Mouse (Mus musculus) spleen, adult 12 weeks (tissue): ENCODE measurements around the gene Dusp8.

Experiments
- DNase-seq: peaks from one replicate; pipeline ENCODE4 v3.0.0; 2022; ENCODE audit warnings: low spot score

Gene Dusp8

GRCm38 (mm10) chr7:142050536-142050935 is 45.1 kb downstream of the Dusp8 start:
- DNase-seq = no peak

DNA sequence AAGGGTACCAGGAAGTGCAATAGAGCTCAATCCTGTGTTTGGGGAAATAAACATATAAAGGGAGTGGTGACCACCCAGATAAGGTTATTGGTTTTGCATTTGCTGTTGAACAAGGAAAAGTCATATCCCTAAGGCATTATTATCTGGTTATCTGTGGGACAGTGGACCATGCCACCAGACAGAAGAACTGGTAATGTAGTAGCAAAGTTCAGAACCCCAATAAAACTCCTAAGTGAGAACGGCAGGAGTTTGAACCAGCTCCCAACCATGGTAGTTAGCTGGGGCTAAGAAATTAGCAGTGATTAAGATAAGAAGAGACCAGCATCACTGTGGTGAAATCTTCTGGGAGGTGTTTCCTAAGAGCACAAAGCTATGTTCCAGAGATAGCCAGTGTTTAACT is 49.7 kb downstream of the Dusp8 start:
- no peak for DNase-seq

DNA sequence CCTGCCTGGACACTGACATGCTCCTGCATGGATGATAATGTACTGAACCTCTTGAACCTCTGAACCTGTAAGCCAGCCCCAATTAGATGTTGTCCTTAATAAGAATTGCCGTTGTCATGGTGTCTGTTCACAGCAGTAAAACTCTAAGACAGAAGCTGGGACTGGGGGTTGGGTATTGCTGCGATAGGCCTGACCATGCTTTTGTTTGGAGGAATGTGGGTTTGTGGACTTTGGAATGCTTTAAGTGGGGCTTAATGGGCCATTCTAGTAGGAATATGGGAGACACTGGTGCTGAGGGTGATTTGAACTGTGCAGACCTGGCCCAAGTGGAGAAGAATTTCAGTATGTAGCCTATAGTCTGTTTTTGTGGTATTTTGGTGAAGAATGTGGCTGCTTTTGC is 50.3 kb downstream of the Dusp8 start:
- DNase-seq = no peak

- no peak for DNase-seq
Measured at GRCm38 (mm10) chr7:142040756-142041155, 54.9 kb downstream of the Dusp8 start.

DNA sequence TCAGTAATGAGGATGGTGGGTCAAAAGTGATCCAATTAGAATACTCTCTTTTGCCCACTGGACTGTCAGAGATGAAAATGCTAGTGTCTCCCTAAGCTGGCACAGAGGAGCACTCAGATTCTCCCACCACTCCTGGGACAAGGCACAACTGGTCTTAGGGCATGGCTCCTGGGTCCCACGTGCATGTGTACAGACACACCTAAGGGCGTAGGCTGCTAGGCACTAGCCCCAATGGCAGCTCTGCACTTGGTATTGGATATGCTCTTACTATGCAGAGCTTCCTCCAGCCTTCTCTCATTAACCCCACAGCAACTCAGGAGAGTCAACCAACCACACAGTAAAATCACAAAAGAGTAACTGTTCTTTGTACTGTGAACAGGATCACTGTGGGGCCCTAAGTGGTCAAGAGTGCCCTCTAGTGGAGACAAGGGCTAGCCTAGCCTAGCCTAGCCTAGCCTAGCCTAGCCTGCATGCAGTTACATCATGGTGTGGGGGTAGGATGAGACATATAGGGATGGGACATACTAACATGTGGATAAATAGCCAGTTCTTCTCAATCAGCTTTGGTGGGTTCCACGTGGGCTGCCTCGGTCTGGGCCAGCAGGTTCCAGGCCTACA is 58.0 kb downstream of the Dusp8 start:
- peak; percentile 32 for DNase-seq

DNA sequence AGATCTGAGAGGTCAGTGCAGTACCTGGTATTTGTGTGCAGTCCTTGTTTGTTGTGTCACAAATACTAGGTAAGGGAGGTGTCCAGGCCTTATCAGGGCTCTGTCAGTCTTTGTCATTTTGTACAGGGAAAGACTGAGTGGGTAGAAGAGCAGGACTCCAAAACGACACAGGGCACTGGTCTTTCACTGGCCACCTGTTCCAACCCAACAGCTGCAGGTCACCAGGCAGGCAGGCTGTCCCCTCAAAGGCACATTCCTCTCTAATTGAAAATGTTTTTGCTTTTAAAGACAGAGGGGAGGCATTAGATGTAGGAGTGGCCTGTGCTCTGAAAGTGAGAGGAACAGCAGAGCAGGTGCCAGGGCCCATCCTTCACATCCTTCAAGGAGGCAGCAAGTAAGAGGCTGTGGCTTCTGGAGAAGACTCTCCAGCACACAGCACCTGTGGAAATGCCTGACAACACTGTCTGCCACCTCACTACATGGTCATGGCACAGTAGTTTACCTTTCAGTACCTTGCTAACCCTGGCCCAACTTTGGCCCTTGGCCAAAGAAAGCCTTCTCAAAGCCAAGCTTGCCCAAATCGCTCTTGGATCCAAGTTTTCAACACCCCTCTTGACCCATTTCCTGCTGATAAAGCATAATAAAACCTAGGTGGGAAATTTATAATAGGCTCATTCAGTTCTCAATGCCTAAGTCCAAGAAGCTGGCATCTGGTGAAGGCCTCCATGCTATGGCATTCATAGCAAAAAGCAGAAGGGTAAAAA is 60.4 kb downstream of the Dusp8 start:
- no peak for DNase-seq

GRCm38 (mm10) chr7:142034198-142034597 is 61.4 kb downstream of the Dusp8 start:
- no peak for DNase-seq

DNA sequence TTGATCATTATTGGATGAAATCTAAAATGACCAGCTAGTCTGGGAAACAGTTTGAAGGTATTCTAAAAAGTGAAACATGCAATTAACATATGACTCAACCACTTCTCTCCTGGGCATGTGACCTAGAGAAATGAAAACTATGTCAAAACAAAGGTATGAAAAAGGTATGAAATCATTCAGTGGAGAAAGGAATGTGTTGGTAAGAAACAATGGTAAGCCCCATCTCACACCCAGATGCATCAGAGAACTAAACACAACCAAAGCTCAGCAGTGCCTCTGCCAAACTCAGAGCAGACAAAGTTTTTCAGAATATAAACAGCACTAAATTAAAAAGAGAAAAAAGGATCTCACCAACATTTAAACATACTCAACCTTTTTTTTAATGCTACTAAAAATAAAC is 65.6 kb downstream of the Dusp8 start:
- DNase-seq = no peak
